Mouse (Mus musculus): Measurements from ENCODE around the gene Gm20834.
"Not testable (repeated sequence)": the region's sequence is repeated elsewhere in the genome, so short reads cannot be mapped to it uniquely, and the experiment has no call there.

The Gm20834 gene

GRCm38 (mm10) chrY:10324489-10324888 is at the start of gene Gm20834:
Gene Gm20834 (minus strand): TSS chrY:10324589.
- DNase-seq (ENCODE audit: low read depth, low spot score): not testable (repeated sequence)

Measured in ES-CJ7 (cell line).